Mouse (Mus musculus) central nervous system, embryonic 14 days (tissue): ENCODE data around the gene Fam71b. TPM values are rescaled to one million over a fixed set of nuclear protein-coding genes. Genes with fewer than 3 reads are reported as not detected.

Experiments
- polyA plus RNA-seq: library from polyadenylated mRNA; depleted of rRNA; stranded (reverse); fragments of >200 nt; gene quantifications from 2 replicates; pipeline ENCODE4 v1.2.3, GENCODE M21; 2012; rRNA removed

Gene Fam71b
- polyA plus RNA-seq = not detected in 2 replicates

GRCm38 (mm10) chr11:46396167-46396859, at the start of gene Fam71b:
TSS of gene Fam71b (plus strand) at chr11:46396559.

GRCm38 (mm10) chr11:46389336-46390117, 6.8 kb upstream of the Fam71b start, which contains the start of gene Itk:
TSS of gene Itk (minus strand) at chr11:46389515.

GRCm38 (mm10) chr11:46436760-46437458, 40.5 kb downstream of the Fam71b start, which contains the start of gene Med7:
TSS of gene Med7 (plus strand) at chr11:46436925.

GRCm38 (mm10) chr11:46454453-46455045, 58.2 kb downstream of the Fam71b start, which contains the start of gene Havcr2:
TSS of gene Havcr2 (plus strand) at chr11:46454935.

Other genes starting within 250 kb of the Fam71b start
- 0.28 and 0.58 TPM in 2 replicates for gene Nipal4, start 230.1 kb upstream of the Fam71b start, polyA plus RNA-seq
- 1.3 and 1.5 TPM in 2 replicates for gene Fndc9, start 161.0 kb upstream of the Fam71b start, polyA plus RNA-seq
- 45.4 and 45.7 TPM in 2 replicates for gene Cyfip2, start 83.7 kb upstream of the Fam71b start, polyA plus RNA-seq
- gene Itk, start 7.0 kb upstream of the Fam71b start, polyA plus RNA-seq = 0.02 and 0.04 TPM in 2 replicates
- gene Med7, start 40.4 kb downstream of the Fam71b start, polyA plus RNA-seq = 44.4 and 49.8 TPM in 2 replicates
- gene Havcr2, start 58.4 kb downstream of the Fam71b start, polyA plus RNA-seq = 0.21 and 0.25 TPM in 2 replicates
- gene Gm12169, start 127.7 kb downstream of the Fam71b start, polyA plus RNA-seq = not detected in 2 replicates
- not detected in 2 replicates for gene BC053393, start 175.0 kb downstream of the Fam71b start, polyA plus RNA-seq
- not detected in 2 replicates for gene Dppa1, start 232.7 kb downstream of the Fam71b start, polyA plus RNA-seq